Mouse (Mus musculus): Measurements from ENCODE around the gene Arhgap42.

GRCm38 (mm10) chr9:9241202-9241795, 2.4 kb upstream of the Arhgap42 start:
- no peak for TF ChIP-seq GATA1 (IDR thresholded peaks at IDR 0.05; ENCODE audit: low read length)
- no peak for TF ChIP-seq TAL1 (IDR thresholded peaks at IDR 0.05; ENCODE audit: low read length)
